Mouse (Mus musculus): ENCODE data around the gene Havcr1. TPM values are rescaled to one million over a fixed set of nuclear protein-coding genes. Genes with fewer than 3 reads are reported as not detected.

Gene Havcr1
- total RNA-seq, 2 experiments from 2014 or later, result not detected

DNA sequence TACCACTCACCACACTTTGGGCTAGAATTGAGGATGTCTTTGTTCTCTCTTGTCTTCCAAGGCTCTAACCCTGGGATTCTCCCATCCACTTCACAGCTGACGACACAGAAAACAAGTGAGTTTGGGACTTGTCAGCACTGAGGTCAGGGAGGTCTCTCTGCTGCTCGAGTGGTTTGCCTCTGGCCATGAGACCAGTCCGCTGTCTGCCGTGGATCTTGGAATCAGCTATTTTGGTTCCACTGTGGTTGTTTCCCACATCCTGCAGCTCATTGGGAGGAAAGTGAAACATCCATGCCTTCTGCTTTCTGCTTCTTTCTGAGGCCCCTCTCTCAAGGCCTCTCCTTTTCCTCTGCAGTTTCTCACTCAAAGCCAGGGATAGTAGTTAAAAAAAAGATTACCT lies 85.0 kb downstream of the Havcr1 start:
- DNase-seq (ENCODE audit: low spot score in 2 of 2), result no peak

Other genes starting within 250 kb of the Havcr1 start
- not detected for gene Gm12169, start 210.9 kb upstream of the Havcr1 start, total RNA-seq (2021)
- gene BC053393, start 163.5 kb upstream of the Havcr1 start, total RNA-seq (2021), result not detected
- not detected for gene Dppa1, start 105.8 kb upstream of the Havcr1 start, total RNA-seq (2021)
- 1 to 10 TPM in 1 of 2 experiments, under 1 TPM in 1; 0.20 to 7.7 TPM for gene Timd2, start 28.0 kb upstream of the Havcr1 start, total RNA-seq (2021)
- 1 to 10 TPM; 1.8 to 2.8 TPM for gene Timd4, start 75.7 kb downstream of the Havcr1 start, total RNA-seq (2021)

All from adrenal gland, postnatal 4 days (tissue).